Mouse (Mus musculus): ENCODE results near the gene Sos2. TPM values are rescaled to one million over a fixed set of nuclear protein-coding genes. Genes with fewer than 3 reads are reported as not detected.

Gene Sos2
- polyA plus RNA-seq (2014; fragmentation: Nextera tagmentation; extraction: Ambion mirVana) = 10.5 and 11.1 TPM in 2 replicates

DNA sequence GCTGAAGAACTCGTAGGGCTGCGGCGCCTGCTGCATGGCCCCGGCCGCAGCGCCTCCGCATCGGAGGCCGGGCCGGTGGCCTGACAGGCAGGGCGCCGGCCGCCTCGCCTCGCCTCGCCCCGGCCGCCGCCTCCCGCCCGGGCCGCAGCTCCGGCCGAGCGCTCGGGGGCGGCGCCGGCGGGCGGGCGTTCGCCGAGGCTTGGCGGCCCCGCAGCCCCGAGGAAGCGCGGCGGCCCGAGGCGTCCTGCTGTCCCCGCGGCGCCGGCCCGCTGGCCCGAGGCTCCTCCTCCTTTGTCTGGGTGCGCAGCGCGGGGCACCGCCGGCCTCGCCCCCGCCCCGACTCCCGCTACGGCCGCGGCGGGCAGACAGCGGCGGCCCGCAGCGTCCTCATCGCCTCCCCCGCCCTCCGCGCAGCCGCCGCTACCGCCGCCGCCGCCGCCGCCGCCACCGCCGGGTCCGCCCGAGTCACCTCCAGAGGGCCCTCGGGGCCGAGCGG is at the start of gene Sos2:
Sos2 (minus strand) TSS at position 287 of the 496 bp plus-strand sequence.
- DNase-seq (ENCODE audit: low spot score) = no peak
- peak; percentile 81 for ATAC-seq (ENCODE audit: insufficient number of reproducible peaks, low FRiP score, low TSS enrichment, low read depth)
- WGBS = under 1% methylated on average over 25 of the region's 85 CpGs

DNA sequence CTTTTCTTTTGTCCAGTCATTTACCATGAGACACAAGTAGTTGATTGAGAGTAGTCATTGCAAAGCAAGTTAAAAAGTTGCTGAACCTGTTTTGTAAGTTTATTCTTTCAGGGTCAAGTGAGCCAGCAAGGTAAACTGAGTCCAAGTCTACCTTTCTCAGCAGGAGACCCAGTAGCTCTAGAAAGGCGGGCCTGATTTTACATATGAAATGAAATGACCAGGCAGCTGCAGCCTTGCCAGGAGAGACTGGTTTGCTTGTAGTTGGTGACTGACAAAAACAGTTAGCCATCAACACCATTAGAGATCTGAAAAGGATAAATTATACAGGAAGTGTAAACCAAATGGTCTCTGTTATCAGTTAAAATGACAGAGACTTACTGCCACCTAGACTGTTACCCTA is 48.7 kb upstream of the Sos2 start:
- Histone ChIP-seq H3K9me3 (ENCODE audit: control insufficient read depth, low read length) (no peaks in the 10 kb centered on the region), H3K4me1 (ENCODE audit: control insufficient read depth, insufficient read depth, low read length) (0 out of 2 replicates have a peak, but pooled peaks cover 3% of the 10 kb centered on the region), H3K36me3 (ENCODE audit: control insufficient read depth, insufficient read depth, low read length) (no peaks in the 10 kb centered on the region), H3K4me2 (ENCODE audit: low read depth, severe bottlenecking) (no peak overlapping the region), H3K27ac (replicated peaks; ENCODE audit: low read depth, low read length) (no peak overlapping the region), H3K4me3 (ENCODE audit: low read depth, low read length) (no peak overlapping the region), H3K9ac (ENCODE audit: low read length) (no peak overlapping the region), H3K27me3 (ENCODE audit: control insufficient read depth, insufficient read depth, low read length) (no peaks in the 10 kb centered on the region)
- 77% methylated on average over 1 of the region's 1 CpGs for WGBS
- ATAC-seq (ENCODE audit: insufficient number of reproducible peaks, low FRiP score, low TSS enrichment, low read depth) = no peak
- no peak for DNase-seq (ENCODE audit: low spot score)

More for the DNA sequence above, at the start of gene Sos2:
- Histone ChIP-seq H3K9me3 (ENCODE audit: control insufficient read depth, low read length) (no peaks in the 10 kb centered on the region), H3K36me3 (ENCODE audit: control insufficient read depth, insufficient read depth, low read length) (no peaks in the 10 kb centered on the region), H3K9ac (ENCODE audit: low read length) (peak within 1 kb of the TSS; percentile 97), H3K4me3 (ENCODE audit: low read depth, low read length) (peak within 1 kb of the TSS; percentile 89), H3K4me2 (ENCODE audit: low read depth, severe bottlenecking) (peak within 1 kb of the TSS; percentile 82), H3K27ac (replicated peaks; ENCODE audit: low read depth, low read length) (peak within 1 kb of the TSS; percentile 97), H3K27me3 (ENCODE audit: control insufficient read depth, insufficient read depth, low read length) (no peaks in the 10 kb centered on the region), H3K4me1 (ENCODE audit: control insufficient read depth, insufficient read depth, low read length) (peaks cover 4% of the 10 kb centered on the region; the same call in 1 of the 2 replicates)

DNA sequence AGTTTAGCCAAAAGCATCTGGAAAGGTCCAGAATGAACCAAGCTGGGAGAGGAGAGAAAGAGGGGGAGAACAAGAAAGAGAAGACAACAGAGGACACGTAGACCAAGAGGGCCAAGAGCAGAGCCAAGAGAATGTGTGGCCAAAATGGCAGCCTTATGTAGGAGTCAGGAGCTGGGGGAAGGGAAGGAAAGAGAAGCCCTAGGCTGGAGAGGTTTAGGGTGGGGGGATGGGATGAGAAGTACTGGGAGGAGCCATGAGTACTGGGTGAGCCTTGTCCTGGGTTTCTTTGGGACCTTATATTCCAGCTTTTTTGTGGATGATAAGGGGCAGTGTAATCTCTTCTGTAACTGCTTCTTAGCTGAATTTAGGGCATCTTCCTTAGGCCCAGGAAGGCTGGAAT is 47.6 kb upstream of the Sos2 start:
- Histone ChIP-seq H3K4me3 (ENCODE audit: low read depth, low read length) (no peak overlapping the region), H3K36me3 (ENCODE audit: control insufficient read depth, insufficient read depth, low read length) (no peaks in the 10 kb centered on the region), H3K9ac (ENCODE audit: low read length) (no peak overlapping the region), H3K27me3 (ENCODE audit: control insufficient read depth, insufficient read depth, low read length) (no peaks in the 10 kb centered on the region), H3K9me3 (ENCODE audit: control insufficient read depth, low read length) (no peaks in the 10 kb centered on the region), H3K4me2 (ENCODE audit: low read depth, severe bottlenecking) (no peak overlapping the region), H3K27ac (replicated peaks; ENCODE audit: low read depth, low read length) (no peak overlapping the region), H3K4me1 (ENCODE audit: control insufficient read depth, insufficient read depth, low read length) (0 out of 2 replicates have a peak, but pooled peaks cover 3% of the 10 kb centered on the region)
- 89% methylated on average over 1 of the region's 1 CpGs for WGBS
- ATAC-seq (ENCODE audit: insufficient number of reproducible peaks, low FRiP score, low TSS enrichment, low read depth) = no peak
- DNase-seq (ENCODE audit: low spot score) = no peak

DNA sequence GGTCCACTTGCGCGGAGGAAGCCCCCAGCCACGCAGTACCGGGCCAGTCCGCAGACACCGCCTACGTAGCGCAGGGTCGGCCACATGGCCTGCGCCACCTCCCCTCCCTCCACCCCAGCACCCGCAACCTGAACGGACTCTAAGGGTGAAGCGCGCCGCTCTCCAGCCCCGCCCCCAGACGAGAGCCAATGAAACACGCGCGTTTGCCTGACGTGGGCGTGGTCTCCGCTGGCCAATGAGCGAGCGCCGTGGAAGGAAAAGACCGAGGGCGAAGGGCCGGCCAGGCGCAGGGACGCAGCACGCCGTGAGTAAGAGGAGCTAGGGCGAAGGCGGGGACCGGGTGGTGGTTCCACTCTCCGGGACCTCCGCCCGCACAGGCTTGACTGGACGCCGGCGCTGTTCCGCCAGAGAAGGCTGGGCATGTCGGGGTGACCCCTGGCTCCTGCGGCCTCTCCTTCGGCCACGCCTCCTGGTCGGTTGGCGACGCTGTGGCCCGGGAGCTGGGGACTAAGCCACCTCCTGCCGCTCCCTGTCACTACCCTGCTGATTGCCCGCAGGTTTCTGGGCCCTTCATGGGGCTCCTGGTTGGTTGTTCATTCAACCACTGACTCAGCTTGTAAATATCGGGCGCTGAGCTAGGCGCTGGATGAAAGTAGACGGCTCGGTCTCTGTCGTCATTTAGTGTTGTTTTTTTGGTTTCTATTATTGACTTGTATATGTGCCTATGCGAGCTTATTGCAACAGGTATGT is 43.2 kb upstream of the Sos2 start, which contains the start of the genes L2hgdh and Atp5s:
L2hgdh (minus strand) TSS at position 163 of the 750 bp plus-strand sequence.
Atp5s (plus strand) TSS at position 240 of the 750 bp plus-strand sequence.
- Histone ChIP-seq H3K4me3 (ENCODE audit: low read depth, low read length) (peak within 1 kb of the TSS; percentile 78), H3K4me2 (ENCODE audit: low read depth, severe bottlenecking) (peak within 1 kb of the TSS; percentile 84), H3K36me3 (ENCODE audit: control insufficient read depth, insufficient read depth, low read length) (peaks cover 2% of the 10 kb centered on the region; the same call in 1 of the 2 replicates), H3K9me3 (ENCODE audit: control insufficient read depth, low read length) (no peaks in the 10 kb centered on the region; the same call in 1 of the 2 replicates), H3K27me3 (ENCODE audit: control insufficient read depth, insufficient read depth, low read length) (no peaks in the 10 kb centered on the region), H3K4me1 (ENCODE audit: control insufficient read depth, insufficient read depth, low read length) (0 out of 2 replicates have a peak, but pooled peaks cover 5% of the 10 kb centered on the region), H3K27ac (replicated peaks; ENCODE audit: low read depth, low read length) (peak within 1 kb of the TSS; percentile 68), H3K9ac (ENCODE audit: low read length) (peak within 1 kb of the TSS; percentile 76)
- peak; percentile 95 for ATAC-seq (ENCODE audit: insufficient number of reproducible peaks, low FRiP score, low TSS enrichment, low read depth)
- DNase-seq (ENCODE audit: low spot score) = peak; percentile 97
- WGBS = under 1% methylated on average over 60 of the region's 60 CpGs

GRCm38 (mm10) chr12:69724018-69724710 is 42.5 kb upstream of the Sos2 start:
- H3K9me3 ChIP-seq (ENCODE audit: control insufficient read depth, low read length) = no peaks in the 10 kb centered on the region; the same call in 1 of the 2 replicates
- ATAC-seq (ENCODE audit: insufficient number of reproducible peaks, low FRiP score, low TSS enrichment, low read depth) (peak; percentile 22; the same call in 1 of the 2 replicates), DNase-seq (ENCODE audit: low spot score) (no peak)

GRCm38 (mm10) chr12:69723376-69723775 is 41.7 kb upstream of the Sos2 start:
- peaks cover 7% of the 10 kb centered on the region for H3K36me3 ChIP-seq (ENCODE audit: control insufficient read depth, insufficient read depth, low read length)
- peak overlapping the region; percentile 84; the same call in 1 of the 2 replicates for H3K4me2 ChIP-seq (ENCODE audit: low read depth, severe bottlenecking)
- H3K4me3 ChIP-seq (ENCODE audit: low read depth, low read length) = peak overlapping the region; percentile 78; the same call in 1 of the 2 replicates
- DNase-seq (ENCODE audit: low spot score) = no peak
- H3K4me1 ChIP-seq (ENCODE audit: control insufficient read depth, insufficient read depth, low read length) = 0 out of 2 replicates have a peak, but pooled peaks cover 5% of the 10 kb centered on the region
- H3K9ac ChIP-seq (ENCODE audit: low read length) = no peak overlapping the region
- no peaks in the 10 kb centered on the region for H3K27me3 ChIP-seq (ENCODE audit: control insufficient read depth, insufficient read depth, low read length)
- no peaks in the 10 kb centered on the region; the same call in 1 of the 2 replicates for H3K9me3 ChIP-seq (ENCODE audit: control insufficient read depth, low read length)
- WGBS = 57% methylated on average over 2 of the region's 2 CpGs
- no peak overlapping the region for H3K27ac ChIP-seq (replicated peaks; ENCODE audit: low read depth, low read length)
- ATAC-seq (ENCODE audit: insufficient number of reproducible peaks, low FRiP score, low TSS enrichment, low read depth) = no peak

More at GRCm38 (mm10) chr12:69724018-69724710, 42.5 kb upstream of the Sos2 start:
- peak overlapping the region; percentile 66 for H3K9ac ChIP-seq (ENCODE audit: low read length)
- H3K27me3 ChIP-seq (ENCODE audit: control insufficient read depth, insufficient read depth, low read length) = no peaks in the 10 kb centered on the region
- H3K36me3 ChIP-seq (ENCODE audit: control insufficient read depth, insufficient read depth, low read length) = peaks cover 7% of the 10 kb centered on the region
- WGBS = 3% methylated on average over 24 of the region's 24 CpGs
- H3K27ac ChIP-seq (replicated peaks; ENCODE audit: low read depth, low read length) = no peak overlapping the region
- peak overlapping the region; percentile 84 for H3K4me2 ChIP-seq (ENCODE audit: low read depth, severe bottlenecking)
- peak overlapping the region; percentile 78 for H3K4me3 ChIP-seq (ENCODE audit: low read depth, low read length)
- 0 out of 2 replicates have a peak, but pooled peaks cover 5% of the 10 kb centered on the region for H3K4me1 ChIP-seq (ENCODE audit: control insufficient read depth, insufficient read depth, low read length)

DNA sequence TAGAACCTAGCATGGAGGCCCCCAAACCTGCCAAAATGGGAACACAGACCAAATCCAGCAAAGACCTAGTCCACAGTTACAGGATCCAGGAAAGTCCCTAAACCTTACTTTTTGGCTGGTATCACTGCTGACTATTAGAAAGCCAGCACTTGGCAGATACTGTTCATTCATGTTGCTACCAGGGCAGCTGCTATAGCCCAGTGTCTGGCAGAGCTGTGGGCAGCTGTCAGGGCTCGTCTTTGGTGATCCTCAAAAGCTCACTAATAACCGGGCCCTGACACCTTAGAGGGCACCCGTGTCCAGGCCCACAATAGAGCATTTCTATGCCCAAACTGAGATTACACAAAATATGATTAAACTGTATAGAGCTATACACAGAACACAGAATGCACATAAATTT is 41.2 kb upstream of the Sos2 start:
- no peaks in the 10 kb centered on the region for H3K27me3 ChIP-seq (ENCODE audit: control insufficient read depth, insufficient read depth, low read length)
- H3K36me3 ChIP-seq (ENCODE audit: control insufficient read depth, insufficient read depth, low read length) = peaks cover 10% of the 10 kb centered on the region
- no peak overlapping the region for H3K4me2 ChIP-seq (ENCODE audit: low read depth, severe bottlenecking)
- H3K27ac ChIP-seq (replicated peaks; ENCODE audit: low read depth, low read length) = no peak overlapping the region
- H3K4me3 ChIP-seq (ENCODE audit: low read depth, low read length) = no peak overlapping the region
- H3K4me1 ChIP-seq (ENCODE audit: control insufficient read depth, insufficient read depth, low read length) = 0 out of 2 replicates have a peak, but pooled peaks cover 5% of the 10 kb centered on the region
- no peak overlapping the region for H3K9ac ChIP-seq (ENCODE audit: low read length)
- DNase-seq (ENCODE audit: low spot score) = no peak
- no peaks in the 10 kb centered on the region; the same call in 1 of the 2 replicates for H3K9me3 ChIP-seq (ENCODE audit: control insufficient read depth, low read length)
- no peak for ATAC-seq (ENCODE audit: insufficient number of reproducible peaks, low FRiP score, low TSS enrichment, low read depth)
- 90% methylated on average over 3 of the region's 3 CpGs for WGBS

DNA sequence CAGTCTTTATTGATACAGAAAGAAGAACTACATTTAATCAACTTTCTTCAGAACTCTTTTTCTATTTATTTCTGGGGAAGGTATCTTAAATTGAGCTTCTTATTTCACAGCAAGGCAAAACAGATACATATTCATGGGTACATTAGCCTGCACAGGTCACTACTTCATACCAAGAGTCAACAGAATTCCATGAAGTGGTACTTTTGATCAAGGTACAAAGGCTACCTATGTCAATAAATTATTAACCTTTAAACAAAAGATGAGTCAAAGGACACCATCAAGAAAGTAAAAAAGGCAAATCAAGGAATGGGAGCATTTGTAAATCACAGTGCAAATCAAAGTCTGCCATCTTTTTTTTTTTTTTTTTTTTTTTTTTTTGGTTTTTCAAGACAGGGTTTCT is 32.0 kb upstream of the Sos2 start:
- no peak overlapping the region for H3K27ac ChIP-seq (replicated peaks; ENCODE audit: low read depth, low read length)
- DNase-seq (ENCODE audit: low spot score) = no peak
- H3K9me3 ChIP-seq (ENCODE audit: control insufficient read depth, low read length) = no peaks in the 10 kb centered on the region
- no peak for ATAC-seq (ENCODE audit: insufficient number of reproducible peaks, low FRiP score, low TSS enrichment, low read depth)
- H3K4me1 ChIP-seq (ENCODE audit: control insufficient read depth, insufficient read depth, low read length) = no peaks in the 10 kb centered on the region
- H3K4me2 ChIP-seq (ENCODE audit: low read depth, severe bottlenecking) = no peak overlapping the region
- H3K4me3 ChIP-seq (ENCODE audit: low read depth, low read length) = no peak overlapping the region
- no peaks in the 10 kb centered on the region for H3K27me3 ChIP-seq (ENCODE audit: control insufficient read depth, insufficient read depth, low read length)
- peaks cover 6% of the 10 kb centered on the region for H3K36me3 ChIP-seq (ENCODE audit: control insufficient read depth, insufficient read depth, low read length)
- H3K9ac ChIP-seq (ENCODE audit: low read length) = no peak overlapping the region

Data from limb, embryonic 11.5 days (tissue).